12 mouse cellular contexts compared by ENCODE assay signal in the genomic region with DNA sequence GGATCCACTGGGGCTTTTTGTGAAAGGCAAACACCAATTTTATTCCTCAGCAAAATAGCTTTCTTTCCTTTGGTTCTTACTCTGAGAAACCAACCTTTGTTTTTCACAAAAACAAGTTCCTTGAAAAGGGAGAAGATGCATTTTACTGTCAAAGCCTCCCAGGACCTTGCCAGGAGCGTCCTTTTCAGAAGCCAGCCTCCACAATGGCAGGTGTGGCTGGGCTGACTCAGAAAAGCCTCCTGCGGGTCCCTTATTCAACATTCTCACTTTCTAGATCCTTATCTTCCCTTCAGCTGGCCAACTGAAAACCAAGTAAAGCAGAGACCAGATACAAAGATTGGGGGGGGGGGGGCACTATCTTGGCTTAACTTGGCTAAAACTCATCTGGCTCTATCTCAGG.
"Had no signal": no experiment of that assay in that cellular context is flagged by ENCODE, and none has a peak within 500 bp of the region (broad histone marks: within the 10 kb centered on the region; RNA-seq: fewer than 3 reads in every experiment).

No protein-coding gene starts in this region.

- H3K9me3 ChIP-seq: midbrain, embryonic 10.5 days; midbrain, embryonic 15.5 days had no signal

- H3K36me3 ChIP-seq: midbrain, embryonic 10.5 days; midbrain, embryonic 15.5 days had no signal

- H3K27ac ChIP-seq: left cerebral cortex, adult 2 months; liver, embryonic 14.5 days; midbrain, embryonic 10.5 days; midbrain, embryonic 15.5 days had no signal

- DNase-seq: kidney, adult 8-10 months; kidney, postnatal 25 days; lung, adult 2 months; lung, postnatal 10 days; lung, postnatal 4 days; right cerebral cortex, adult 18-20 months; right cerebral cortex, postnatal 25 days; thymus, postnatal 36 days had no signal

- H3K9ac ChIP-seq: liver, embryonic 14.5 days; midbrain, embryonic 15.5 days had no signal

- H3K4me2 ChIP-seq: midbrain, embryonic 15.5 days had no signal

- ATAC-seq: midbrain, embryonic 15.5 days had no signal

- H3K4me1 ChIP-seq: midbrain, embryonic 10.5 days; midbrain, embryonic 15.5 days had no signal

- H3K27me3 ChIP-seq: midbrain, embryonic 15.5 days had no signal

- H3K4me3 ChIP-seq: left cerebral cortex, adult 2 months; midbrain, embryonic 10.5 days; midbrain, embryonic 15.5 days had no signal
